Mouse (Mus musculus): ENCODE measurements around the gene Parvb.
A peak's percentile ranks its signal among the peaks of the same experiment; 100 is the strongest.

Parvb gene

GRCm38 (mm10) chr15:84324870-84325553 is 93.2 kb downstream of the Parvb start:
- DNase-seq (ENCODE audit: low spot score): no peak

- DNase-seq (ENCODE audit: low spot score): no peak
Observed at GRCm38 (mm10) chr15:84325736-84326135, 93.9 kb downstream of the Parvb start.

GRCm38 (mm10) chr15:84328870-84329269 is 97.0 kb downstream of the Parvb start:
- no peak for DNase-seq (ENCODE audit: low spot score)

- no peak for DNase-seq (ENCODE audit: low spot score)
Observed at GRCm38 (mm10) chr15:84329940-84330339, 98.1 kb downstream of the Parvb start.

GRCm38 (mm10) chr15:84331066-84331612 is 99.3 kb downstream of the Parvb start:
- DNase-seq (ENCODE audit: low spot score): no peak

- peak; percentile 39 for DNase-seq (ENCODE audit: low spot score)
Observed at GRCm38 (mm10) chr15:84336281-84336817, 104.5 kb downstream of the Parvb start.

- DNase-seq (ENCODE audit: low spot score): no peak
Observed at GRCm38 (mm10) chr15:84337599-84337998, 105.8 kb downstream of the Parvb start.

GRCm38 (mm10) chr15:84340926-84341325 is 109.1 kb downstream of the Parvb start:
- no peak for DNase-seq (ENCODE audit: low spot score)

- no peak for DNase-seq (ENCODE audit: low spot score)
Observed at GRCm38 (mm10) chr15:84348769-84349168, 116.9 kb downstream of the Parvb start.

- no peak for DNase-seq (ENCODE audit: low spot score)
Observed at GRCm38 (mm10) chr15:84349915-84350738, 118.3 kb downstream of the Parvb start.

- no peak for DNase-seq (ENCODE audit: low spot score)
Observed at GRCm38 (mm10) chr15:84351342-84351741, 119.5 kb downstream of the Parvb start.

- DNase-seq (ENCODE audit: low spot score): peak; percentile 62
Observed at GRCm38 (mm10) chr15:84351915-84352844, 120.3 kb downstream of the Parvb start.

- DNase-seq (ENCODE audit: low spot score): no peak
Observed at GRCm38 (mm10) chr15:84355081-84355480, 123.2 kb downstream of the Parvb start.

- no peak for DNase-seq (ENCODE audit: low spot score)
Observed at GRCm38 (mm10) chr15:84364746-84365145, 132.9 kb downstream of the Parvb start.

Measured in layer of hippocampus, adult 11-12 months (tissue).